Mouse (Mus musculus) midbrain, embryonic 14.5 days (tissue): ENCODE measurements at regions not wholly inside any gene's neighbourhood (a gene's known extent, or its start where the extent isn't known, plus 50 kb on each side); places are given as distances from the start of the nearest gene placed in this dataset.
A peak's percentile ranks its signal among the peaks of the same experiment; 100 is the strongest.

Experiments used
- ATAC-seq: fragments of 200-750 bp; cut with Nextera tagmentation; 2 replicates; pipeline ENCODE4 v1.8.0; 2017; ENCODE audit warnings: moderate number of reproducible peaks, moderate library complexity; ENCODE audit not compliant: low FRiP score, low TSS enrichment
- DNase-seq: peaks from one replicate; pipeline ENCODE4 v3.0.0-alpha.2; 2015
- H3K27ac ChIP-seq: fragments of 300-500 bp; sonication (generic); replicated peaks from 2 replicates; pipeline ENCODE4 v1.5.1; 2014; ENCODE audit warnings: mild to moderate bottlenecking, low read depth, low read length, moderate library complexity
- H3K27me3 ChIP-seq: fragments of 300-500 bp; sonication (generic); 2 replicates; pipeline ENCODE4 v1.6.1; 2014; ENCODE audit warnings: low read length, control low read depth, mixed read lengths; ENCODE audit not compliant: control insufficient read depth, insufficient read depth
- H3K36me3 ChIP-seq: fragments of 300-500 bp; sonication (generic); 2 replicates; pipeline ENCODE4 v1.6.1; 2014; ENCODE audit warnings: low read length, control low read depth; ENCODE audit not compliant: control insufficient read depth, insufficient read depth
- H3K4me1 ChIP-seq: fragments of 300-500 bp; sonication (generic); 2 replicates; pipeline ENCODE4 v1.6.1; 2014; ENCODE audit warnings: mild to moderate bottlenecking, antibody characterized with exemption, low read length, control low read depth; ENCODE audit not compliant: control insufficient read depth, insufficient read depth
- H3K4me2 ChIP-seq: fragments of 300-500 bp; sonication (generic); 2 replicates; pipeline ENCODE4 v1.6.1; 2014; ENCODE audit warnings: mild to moderate bottlenecking, low read length, moderate library complexity
- H3K4me3 ChIP-seq: fragments of 300-500 bp; sonication (generic); replicated peaks from 2 replicates; pipeline ENCODE4 v1.5.1; 2014; ENCODE audit warnings: low read depth, low read length
- H3K9ac ChIP-seq: fragments of 300-500 bp; sonication (generic); replicated peaks from 2 replicates; pipeline ENCODE4 v1.6.1; 2014; ENCODE audit warnings: mild to moderate bottlenecking, low read length, moderate library complexity
- H3K9me3 ChIP-seq: fragments of 300-500 bp; sonication (generic); 2 replicates; pipeline ENCODE4 v1.6.1; 2016; ENCODE audit warnings: low read length, control low read depth, mixed read lengths; ENCODE audit not compliant: control insufficient read depth
- WGBS: fragments of 180-500 bp; shearing (Covaris S2); extraction: QIAGEN DNeasy Blood & Tissue Kit; methylation state at CpG from one replicate; pipeline ENCODE4 v1.1.7; 2014; 5-methylcytosine and 5-hydroxymethylcytosine counted together

GRCm38 (mm10) chr7:52510686-52511085 is 495.2 kb upstream of the 1700015G11Rik start:
- no peak overlapping the region for H3K4me3 ChIP-seq
- H3K36me3 ChIP-seq, result no peaks in the 10 kb centered on the region
- H3K4me1 ChIP-seq, result no peaks in the 10 kb centered on the region
- no peak for DNase-seq
- no peak overlapping the region for H3K27ac ChIP-seq
- no peak for ATAC-seq
- no peaks in the 10 kb centered on the region for H3K27me3 ChIP-seq
- H3K9ac ChIP-seq, result no peak overlapping the region
- H3K9me3 ChIP-seq, result no peaks in the 10 kb centered on the region
- H3K4me2 ChIP-seq, result no peak overlapping the region

- H3K4me2 ChIP-seq, result no peak overlapping the region
- no peaks in the 10 kb centered on the region for H3K4me1 ChIP-seq
- H3K4me3 ChIP-seq, result no peak overlapping the region
- no peaks in the 10 kb centered on the region for H3K36me3 ChIP-seq
- DNase-seq (no peak), ATAC-seq (no peak)
- 95% methylated on average over 1 of the region's 1 CpGs for WGBS
- H3K27me3 ChIP-seq, result no peaks in the 10 kb centered on the region
- no peak overlapping the region for H3K9ac ChIP-seq
- H3K27ac ChIP-seq, result no peak overlapping the region
- H3K9me3 ChIP-seq, result no peaks in the 10 kb centered on the region
Observed at GRCm38 (mm10) chr7:52507988-52508387, 492.5 kb upstream of the 1700015G11Rik start.

GRCm38 (mm10) chr7:52467135-52467534 is 451.6 kb upstream of the 1700015G11Rik start:
- no peak for ATAC-seq
- no peak overlapping the region for H3K9ac ChIP-seq
- no peak overlapping the region for H3K27ac ChIP-seq
- H3K27me3 ChIP-seq, result no peaks in the 10 kb centered on the region
- H3K4me1 ChIP-seq, result no peaks in the 10 kb centered on the region
- no peak overlapping the region for H3K4me2 ChIP-seq
- H3K4me3 ChIP-seq, result no peak overlapping the region
- no peaks in the 10 kb centered on the region for H3K36me3 ChIP-seq
- H3K9me3 ChIP-seq, result no peaks in the 10 kb centered on the region
- DNase-seq, result peak; percentile 8

GRCm38 (mm10) chr7:52466585-52466984 is 451.1 kb upstream of the 1700015G11Rik start:
- no peak overlapping the region for H3K9ac ChIP-seq
- no peak overlapping the region for H3K4me2 ChIP-seq
- H3K27ac ChIP-seq, result no peak overlapping the region
- H3K4me3 ChIP-seq, result no peak overlapping the region
- no peaks in the 10 kb centered on the region for H3K36me3 ChIP-seq
- 38% methylated on average over 9 of the region's 9 CpGs for WGBS
- no peaks in the 10 kb centered on the region for H3K9me3 ChIP-seq
- no peaks in the 10 kb centered on the region for H3K4me1 ChIP-seq
- ATAC-seq, result no peak
- no peaks in the 10 kb centered on the region for H3K27me3 ChIP-seq
- no peak for DNase-seq
